Mouse (Mus musculus) natural killer cell, adult 2 months (primary cell): ENCODE data around the gene Sft2d2.

Experiments
- DNase-seq, 2 experiments: peaks; one replicate each; pipeline ENCODE4 v3.0.0; 2022; ENCODE audit warnings: low spot score in 2 of 2

Gene Sft2d2

DNA sequence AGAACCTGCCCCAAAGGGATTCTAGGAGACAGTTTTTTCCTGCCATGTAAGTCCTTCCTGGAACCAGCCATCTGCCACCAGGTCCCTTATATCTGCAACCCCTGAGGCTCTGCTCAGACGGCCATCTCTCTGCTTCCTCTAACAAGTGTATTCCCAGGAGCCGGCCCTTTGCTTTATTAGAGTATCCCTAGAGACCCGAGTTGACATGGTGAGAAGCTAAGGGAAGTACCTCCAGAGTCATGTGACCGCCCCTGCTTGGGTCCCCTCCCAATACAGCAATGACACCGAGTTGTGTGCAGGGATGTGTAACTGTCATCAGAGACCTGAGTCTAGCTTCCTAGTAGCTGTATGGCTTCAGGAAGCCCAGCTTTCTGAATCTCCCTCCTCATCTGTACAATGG lies 61.0 kb downstream of the Sft2d2 start:
- DNase-seq, result no peak

DNA sequence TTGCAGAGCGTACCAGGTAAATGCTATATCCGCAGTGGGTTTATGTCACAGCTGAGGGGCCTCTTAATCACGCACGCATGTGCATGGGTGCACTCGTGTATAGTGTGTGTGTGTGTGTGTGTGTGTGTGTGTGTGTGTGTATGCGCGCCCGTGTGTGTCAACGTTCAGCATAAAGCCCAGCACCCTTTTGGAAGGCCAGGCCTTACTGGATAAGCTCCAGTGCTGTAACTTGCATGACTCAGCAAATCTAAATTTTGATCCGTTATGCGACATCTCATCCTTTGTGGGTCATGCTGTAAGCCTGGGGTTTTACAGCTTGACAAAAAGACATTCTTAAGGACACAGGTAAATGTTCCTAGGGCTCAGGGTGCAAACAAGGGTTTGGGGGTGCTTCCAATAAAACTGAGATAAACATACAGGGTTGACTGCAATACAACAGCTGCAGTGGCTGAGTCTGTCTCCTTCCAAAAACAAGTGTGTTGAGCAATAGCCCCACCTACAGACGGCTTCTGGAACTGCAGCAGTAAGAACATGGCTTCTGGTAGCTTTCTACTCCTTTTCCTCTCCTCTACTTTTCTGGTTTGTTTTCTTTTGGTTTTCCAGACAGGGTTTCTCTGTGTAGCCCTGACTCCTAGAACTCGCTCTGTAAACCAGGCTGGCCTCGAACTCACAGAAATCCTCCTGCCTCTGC lies 61.9 kb downstream of the Sft2d2 start:
- peak; percentile 46 to 66 for DNase-seq

DNA sequence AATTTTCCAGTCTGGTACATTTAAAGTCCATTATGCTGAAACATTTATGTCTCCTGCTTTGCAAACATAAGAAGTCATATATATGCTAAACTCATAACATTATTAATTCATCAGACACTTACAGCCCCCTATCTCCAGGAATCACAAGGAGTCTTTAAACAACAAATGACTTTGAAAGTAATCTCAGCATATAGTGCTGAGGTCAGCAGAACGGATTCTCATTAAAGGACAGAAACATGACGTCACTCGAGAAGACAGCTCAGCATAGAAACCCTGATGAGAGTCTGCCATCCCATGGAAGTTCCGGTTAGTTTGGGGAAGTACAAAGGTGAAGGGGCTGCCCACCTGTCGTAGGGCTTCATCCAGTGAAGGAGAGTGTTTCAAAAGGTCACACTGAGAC lies 64.7 kb downstream of the Sft2d2 start:
- DNase-seq, result no peak
